22 mouse cellular contexts compared by ENCODE assay signal in the genomic region with DNA sequence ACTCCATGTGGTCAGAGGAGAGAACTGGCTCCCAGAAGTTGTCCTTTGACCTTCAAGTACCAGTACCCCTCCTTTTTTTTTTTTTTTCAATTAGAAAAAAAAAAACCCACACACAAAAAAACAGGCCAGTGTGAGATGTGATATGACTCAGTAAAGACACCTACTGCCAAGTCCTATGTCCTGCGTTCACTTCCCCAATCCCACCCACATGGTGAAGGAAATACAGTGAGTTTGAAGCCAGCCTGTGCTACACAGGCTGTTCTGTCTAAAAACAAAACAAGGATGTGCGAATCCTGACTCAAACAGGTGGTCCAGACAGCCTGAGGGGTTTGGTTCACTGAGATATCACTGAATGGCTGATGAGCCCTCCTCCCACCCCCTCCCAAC. TPM values are rescaled to one million over a fixed set of nuclear protein-coding genes. Genes with fewer than 3 reads are reported as not detected.
DNase-seq lines count a peak whose midpoint lies in the region; ATAC-seq and TF ChIP-seq lines count a peak whose summit lies in the region.
"Had no signal": no experiment of that assay in that cellular context is flagged by ENCODE, and none has a peak within 500 bp of the region (broad histone marks: within the 10 kb centered on the region; RNA-seq: fewer than 3 reads in every experiment).

No protein-coding gene starts in this region.

- WGBS in bone marrow, adult 2 months: 35% methylated on average over 2 of the region's 2 CpGs
- 95% methylated on average over 2 of the region's 2 CpGs for WGBS in hindbrain, embryonic 13.5 days

- no peak overlapping the region for H3K4me2 ChIP-seq in hindbrain, embryonic 13.5 days
- H3K4me2 ChIP-seq: embryonic facial prominence, embryonic 12.5 days; heart, embryonic 11.5 days; heart, embryonic 15.5 days; hindbrain, embryonic 14.5 days; intestine, embryonic 15.5 days had no signal

- ATAC-seq in hindbrain, embryonic 13.5 days (ENCODE audit: low FRiP score): no peak
- ATAC-seq: intestine, embryonic 15.5 days had no signal

- no peaks in the 10 kb centered on the region for H3K27me3 ChIP-seq in splenic B cell, adult 2 months (ENCODE audit: control insufficient read depth, insufficient read depth, low read length, poor library complexity, severe bottlenecking)
- no peaks in the 10 kb centered on the region for H3K27me3 ChIP-seq in hindbrain, embryonic 13.5 days
- H3K27me3 ChIP-seq: embryonic facial prominence, embryonic 12.5 days; heart, embryonic 15.5 days; intestine, embryonic 15.5 days had no signal

- no peaks in the 10 kb centered on the region; the same call in 1 of the 2 replicates for H3K4me1 ChIP-seq in bone marrow, adult 2 months (ENCODE audit: control insufficient read depth, insufficient read depth, low read length)
- H3K4me1 ChIP-seq in hindbrain, embryonic 13.5 days (replicated peaks): no peaks in the 10 kb centered on the region

- DNase-seq in right cerebral cortex, adult 2 months (ENCODE audit: low spot score in 2 of 2): peak; percentile 6 to 7
- DNase-seq in right cerebral cortex, postnatal 4 days: no peak
- peak; percentile 45 for DNase-seq in A20 (ENCODE audit: low read depth, low spot score)
- peak; percentile 30 for DNase-seq in splenic B cell, adult 2 months (ENCODE audit: low read depth, low spot score)
- DNase-seq in cerebellum, postnatal 10 days: no peak
- no peak for DNase-seq in embryo, embryonic 10 days (ENCODE audit: low spot score)
- DNase-seq: adrenal gland, adult 8-10 months; adrenal gland, postnatal 36 days; cerebellum, adult 11-12 months; cerebellum, postnatal 36 days; embryo, embryonic 11 days; gastrocnemius, postnatal 10 days; heart, adult 2 months; heart, postnatal 14 days; kidney, adult 18-20 months had no signal

- no peak for TF ChIP-seq POLR2A in bone marrow, adult 2 months (IDR thresholded peaks at IDR 0.05; ENCODE audit: borderline replicate concordance, control insufficient read depth, low read depth, low read length)

- no peak for TF ChIP-seq CTCF in bone marrow, adult 2 months (IDR thresholded peaks at IDR 0.05; ENCODE audit: control insufficient read depth, insufficient read depth, low read length)

- no peak overlapping the region for H3K4me3 ChIP-seq in bone marrow, adult 2 months (replicated peaks; ENCODE audit: control insufficient read depth, low read depth, low read length)
- H3K4me3 ChIP-seq in hindbrain, embryonic 13.5 days: no peak overlapping the region
- H3K4me3 ChIP-seq: embryonic facial prominence, embryonic 12.5 days; heart, adult 2 months; heart, embryonic 15.5 days; intestine, embryonic 15.5 days had no signal

- H3K27ac ChIP-seq in bone marrow, adult 2 months (ENCODE audit: control insufficient read depth, insufficient read depth, low read depth, low read length, poor library complexity): peak overlapping the region; percentile 76
- H3K27ac ChIP-seq in hindbrain, embryonic 13.5 days: no peak overlapping the region
- H3K27ac ChIP-seq: embryonic facial prominence, embryonic 12.5 days; heart, adult 2 months; heart, embryonic 15.5 days; hindbrain, embryonic 14.5 days; intestine, embryonic 15.5 days had no signal

- no peaks in the 10 kb centered on the region for H3K36me3 ChIP-seq in splenic B cell, adult 2 months (ENCODE audit: control insufficient read depth, insufficient read depth, low read length, poor library complexity, severe bottlenecking)
- no peaks in the 10 kb centered on the region for H3K36me3 ChIP-seq in hindbrain, embryonic 13.5 days
- H3K36me3 ChIP-seq: embryonic facial prominence, embryonic 12.5 days; heart, embryonic 15.5 days; intestine, embryonic 15.5 days had no signal

- no peak overlapping the region for H3K9ac ChIP-seq in hindbrain, embryonic 13.5 days
- H3K9ac ChIP-seq: embryonic facial prominence, embryonic 12.5 days; heart, embryonic 15.5 days; hindbrain, embryonic 14.5 days; intestine, embryonic 15.5 days had no signal

- H3K9me3 ChIP-seq in hindbrain, embryonic 13.5 days: no peaks in the 10 kb centered on the region
- H3K9me3 ChIP-seq: embryonic facial prominence, embryonic 12.5 days; heart, embryonic 15.5 days; intestine, embryonic 15.5 days had no signal

RNA-seq across cellular contexts. Expression of gene Rbm47, which starts 3.8 kb away (rescaled TPM):
- polyA plus RNA-seq in bone marrow, adult 2 months (2011; ENCODE audit: insufficient read depth, insufficient read length, low replicate concordance, missing spikeins): 3.7 and 4.9 TPM in 2 replicates
- polyA plus RNA-seq in hindbrain, embryonic 13.5 days (2015; fragmentation: Nextera tagmentation; extraction: Ambion mirVana): 3.9 and 7.8 TPM in 2 replicates

Comparison
In these comparisons a context has a peak if more than half of its experiments do, and no peak if none do; other contexts are left out.
1. DNase-seq: peak in right cerebral cortex, adult 2 months (2 of 2), A20 (single experiment) and splenic B cell, adult 2 months (single experiment); none in right cerebral cortex, postnatal 4 days (single experiment), cerebellum, postnatal 10 days (0 of 2) and embryo, embryonic 10 days (single experiment).